Mouse (Mus musculus): ENCODE results near the gene Lrig1. TPM values are rescaled to one million over a fixed set of nuclear protein-coding genes. Genes with fewer than 3 reads are reported as not detected.

The Lrig1 gene
- polyA plus RNA-seq, 1 experiment from 2014 or later, result 4.5 TPM

DNA sequence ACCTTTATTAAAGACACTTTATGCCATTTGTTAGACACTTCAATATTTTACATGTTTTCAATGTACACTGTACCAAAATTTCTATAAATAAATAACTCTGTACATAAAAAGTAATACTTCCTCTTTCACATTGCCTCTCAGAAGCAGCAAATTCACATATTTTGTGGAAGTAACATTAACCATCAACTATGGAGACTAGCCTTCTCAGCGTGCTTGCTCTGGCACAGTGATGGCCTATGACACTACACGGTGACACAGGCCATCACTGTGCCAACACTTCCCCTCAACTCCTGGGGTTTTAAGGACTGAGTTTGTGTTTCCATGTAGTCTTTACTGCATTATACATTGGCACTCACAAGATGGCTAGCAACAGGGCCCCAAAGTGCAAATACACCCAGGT, 95.4 kb downstream of the Lrig1 start:
- no peak overlapping the region for H3K27ac ChIP-seq (ENCODE audit: low read length)
- H3K4me2 ChIP-seq (ENCODE audit: low read depth, low read length), result no peak overlapping the region
- ATAC-seq (ENCODE audit: low read depth), result no peak
- H3K4me3 ChIP-seq (ENCODE audit: low read depth, low read length), result no peak overlapping the region
- H3K36me3 ChIP-seq (ENCODE audit: control insufficient read depth, insufficient read depth), result no peaks in the 10 kb centered on the region; the same call in 1 of the 2 replicates
- no peaks in the 10 kb centered on the region for H3K4me1 ChIP-seq (ENCODE audit: control insufficient read depth, low read depth, low read length)
- no peaks in the 10 kb centered on the region for H3K27me3 ChIP-seq (ENCODE audit: control insufficient read depth, insufficient read depth, low read depth, low read length)
- no peak overlapping the region for H3K9ac ChIP-seq (ENCODE audit: low read depth, low read length)
- no peaks in the 10 kb centered on the region for H3K9me3 ChIP-seq (replicated peaks; ENCODE audit: control insufficient read depth, low read length)
- WGBS (ENCODE audit: insufficient replicate concordance), result 49% methylated on average over 2 of the region's 2 CpGs

DNA sequence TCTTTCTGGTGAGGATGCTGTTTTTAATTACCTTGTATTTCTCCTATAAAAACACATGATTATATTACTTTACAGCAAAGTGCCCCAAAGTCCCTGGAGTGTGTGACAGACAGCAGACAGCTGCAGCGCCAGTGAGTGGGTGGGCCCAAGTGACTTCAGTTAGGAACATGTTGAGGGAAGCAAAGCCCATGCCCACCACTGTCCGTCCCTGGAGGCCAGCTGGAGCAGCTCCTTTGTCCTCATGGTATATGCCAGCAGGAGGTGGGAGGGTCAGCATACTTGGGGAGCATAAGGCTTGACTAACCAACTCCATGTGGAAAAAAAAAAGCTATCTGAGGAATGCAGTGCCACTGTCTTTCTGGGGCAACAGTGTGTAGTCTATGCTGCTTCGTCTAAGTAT, 95.9 kb downstream of the Lrig1 start:
- H3K9ac ChIP-seq (ENCODE audit: low read depth, low read length), result no peak overlapping the region
- no peaks in the 10 kb centered on the region for H3K9me3 ChIP-seq (replicated peaks; ENCODE audit: control insufficient read depth, low read length)
- no peaks in the 10 kb centered on the region; the same call in 1 of the 2 replicates for H3K36me3 ChIP-seq (ENCODE audit: control insufficient read depth, insufficient read depth)
- no peak overlapping the region for H3K4me3 ChIP-seq (ENCODE audit: low read depth, low read length)
- WGBS (ENCODE audit: insufficient replicate concordance), result 66% methylated on average over 3 of the region's 3 CpGs
- H3K4me1 ChIP-seq (ENCODE audit: control insufficient read depth, low read depth, low read length), result no peaks in the 10 kb centered on the region
- no peaks in the 10 kb centered on the region for H3K27me3 ChIP-seq (ENCODE audit: control insufficient read depth, insufficient read depth, low read depth, low read length)
- no peak overlapping the region for H3K4me2 ChIP-seq (ENCODE audit: low read depth, low read length)
- ATAC-seq (ENCODE audit: low read depth), result no peak
- H3K27ac ChIP-seq (ENCODE audit: low read length), result no peak overlapping the region

DNA sequence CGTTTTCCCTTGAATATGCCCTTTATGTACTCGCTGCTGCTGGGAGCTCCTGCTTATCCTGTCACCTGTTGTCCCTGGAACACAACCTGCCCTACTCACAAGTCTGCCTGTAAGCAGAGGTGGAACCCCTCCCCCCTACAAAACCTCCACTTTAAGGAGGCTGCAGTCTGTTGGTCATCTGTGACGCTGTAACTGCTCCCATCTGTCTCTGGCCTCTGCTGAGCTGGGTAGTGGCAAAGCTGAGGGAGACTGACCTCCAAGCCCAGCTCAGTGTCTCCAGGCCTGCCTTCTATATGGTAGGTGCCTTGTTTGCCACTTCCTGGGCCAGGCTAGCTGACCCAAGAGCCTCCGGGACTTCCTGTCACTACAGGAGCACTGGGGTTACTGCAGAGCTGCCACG, 98.1 kb downstream of the Lrig1 start:
- no peak for ATAC-seq (ENCODE audit: low read depth)
- no peak overlapping the region for H3K4me3 ChIP-seq (ENCODE audit: low read depth, low read length)
- no peaks in the 10 kb centered on the region for H3K4me1 ChIP-seq (ENCODE audit: control insufficient read depth, low read depth, low read length)
- H3K9ac ChIP-seq (ENCODE audit: low read depth, low read length), result no peak overlapping the region
- H3K27me3 ChIP-seq (ENCODE audit: control insufficient read depth, insufficient read depth, low read depth, low read length), result no peaks in the 10 kb centered on the region
- H3K4me2 ChIP-seq (ENCODE audit: low read depth, low read length), result no peak overlapping the region
- 62% methylated on average over 5 of the region's 5 CpGs for WGBS (ENCODE audit: insufficient replicate concordance)
- no peaks in the 10 kb centered on the region for H3K9me3 ChIP-seq (replicated peaks; ENCODE audit: control insufficient read depth, low read length)
- no peak overlapping the region for H3K27ac ChIP-seq (ENCODE audit: low read length)
- no peaks in the 10 kb centered on the region; the same call in 1 of the 2 replicates for H3K36me3 ChIP-seq (ENCODE audit: control insufficient read depth, insufficient read depth)

DNA sequence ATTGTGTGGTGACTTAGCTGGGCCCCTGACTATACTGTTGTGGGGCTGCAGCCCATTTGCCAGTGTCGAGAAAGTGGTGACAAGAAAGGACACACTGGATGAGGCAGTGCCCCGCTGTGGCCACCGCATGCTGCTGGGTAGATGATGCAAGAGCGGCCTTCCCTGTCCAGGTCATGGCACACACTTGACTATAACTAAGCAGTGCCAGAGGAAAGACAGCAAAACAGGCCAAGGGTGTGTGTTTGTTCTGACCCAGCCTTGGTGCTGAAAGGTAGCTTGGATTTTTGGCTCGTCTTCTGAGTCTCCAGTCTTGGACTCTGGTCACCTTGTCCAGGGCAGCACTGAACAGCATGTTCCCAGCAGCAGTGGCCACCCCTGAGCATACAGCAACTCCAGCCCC, 98.9 kb downstream of the Lrig1 start:
- WGBS (ENCODE audit: insufficient replicate concordance), result 71% methylated on average over 5 of the region's 5 CpGs
- Histone ChIP-seq H3K27ac (ENCODE audit: low read length) (no peak overlapping the region), H3K4me2 (ENCODE audit: low read depth, low read length) (no peak overlapping the region), H3K9me3 (replicated peaks; ENCODE audit: control insufficient read depth, low read length) (no peaks in the 10 kb centered on the region), H3K4me1 (ENCODE audit: control insufficient read depth, low read depth, low read length) (no peaks in the 10 kb centered on the region), H3K4me3 (ENCODE audit: low read depth, low read length) (no peak overlapping the region), H3K9ac (ENCODE audit: low read depth, low read length) (no peak overlapping the region), H3K36me3 (ENCODE audit: control insufficient read depth, insufficient read depth) (no peaks in the 10 kb centered on the region; the same call in 1 of the 2 replicates), H3K27me3 (ENCODE audit: control insufficient read depth, insufficient read depth, low read depth, low read length) (no peaks in the 10 kb centered on the region)
- no peak for ATAC-seq (ENCODE audit: low read depth)

DNA sequence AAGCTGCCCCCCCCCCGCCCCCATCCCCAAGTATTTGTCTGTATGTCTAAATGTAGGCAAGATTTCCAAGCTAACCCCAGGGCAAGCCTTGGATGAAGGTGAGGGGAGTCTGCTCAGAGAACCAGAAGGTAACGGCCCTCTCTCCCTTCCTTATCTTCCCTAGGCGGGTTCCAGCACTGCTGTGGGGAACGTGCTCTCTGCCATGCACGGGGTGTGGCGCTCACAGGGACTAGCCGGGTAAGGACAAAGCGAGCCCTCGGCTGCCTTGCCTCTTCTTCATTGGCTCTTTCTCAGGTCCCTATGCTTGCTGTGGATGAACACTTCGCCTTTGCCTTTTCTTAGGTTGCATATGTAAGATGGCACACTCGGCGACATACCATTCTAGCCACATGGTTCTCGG, 100.9 kb downstream of the Lrig1 start:
- Histone ChIP-seq H3K27me3 (ENCODE audit: control insufficient read depth, insufficient read depth, low read depth, low read length) (no peaks in the 10 kb centered on the region), H3K4me3 (ENCODE audit: low read depth, low read length) (no peak overlapping the region), H3K27ac (ENCODE audit: low read length) (no peak overlapping the region), H3K4me2 (ENCODE audit: low read depth, low read length) (no peak overlapping the region), H3K4me1 (ENCODE audit: control insufficient read depth, low read depth, low read length) (no peaks in the 10 kb centered on the region), H3K9me3 (replicated peaks; ENCODE audit: control insufficient read depth, low read length) (no peaks in the 10 kb centered on the region), H3K9ac (ENCODE audit: low read depth, low read length) (no peak overlapping the region), H3K36me3 (ENCODE audit: control insufficient read depth, insufficient read depth) (no peaks in the 10 kb centered on the region; the same call in 1 of the 2 replicates)
- peak; percentile 79 for ATAC-seq (ENCODE audit: low read depth)
- 52% methylated on average over 13 of the region's 13 CpGs for WGBS (ENCODE audit: insufficient replicate concordance)

- no peaks in the 10 kb centered on the region for H3K9me3 ChIP-seq (replicated peaks; ENCODE audit: control insufficient read depth, low read length)
- no peaks in the 10 kb centered on the region for H3K4me1 ChIP-seq (ENCODE audit: control insufficient read depth, low read depth, low read length)
- no peaks in the 10 kb centered on the region for H3K27me3 ChIP-seq (ENCODE audit: control insufficient read depth, insufficient read depth, low read depth, low read length)
- H3K27ac ChIP-seq (ENCODE audit: low read length), result no peak overlapping the region
- no peak overlapping the region for H3K9ac ChIP-seq (ENCODE audit: low read depth, low read length)
- no peak overlapping the region for H3K4me3 ChIP-seq (ENCODE audit: low read depth, low read length)
- 82% methylated on average over 12 of the region's 12 CpGs for WGBS (ENCODE audit: insufficient replicate concordance)
- no peak for ATAC-seq (ENCODE audit: low read depth)
- H3K4me2 ChIP-seq (ENCODE audit: low read depth, low read length), result no peak overlapping the region
- no peaks in the 10 kb centered on the region; the same call in 1 of the 2 replicates for H3K36me3 ChIP-seq (ENCODE audit: control insufficient read depth, insufficient read depth)
Measured at GRCm38 (mm10) chr6:94598421-94598820, 101.5 kb downstream of the Lrig1 start.

GRCm38 (mm10) chr6:94596761-94597485, 103.0 kb downstream of the Lrig1 start:
- Histone ChIP-seq H3K4me2 (ENCODE audit: low read depth, low read length) (no peak overlapping the region), H3K4me1 (ENCODE audit: control insufficient read depth, low read depth, low read length) (no peaks in the 10 kb centered on the region), H3K9ac (ENCODE audit: low read depth, low read length) (no peak overlapping the region), H3K36me3 (ENCODE audit: control insufficient read depth, insufficient read depth) (no peaks in the 10 kb centered on the region), H3K9me3 (replicated peaks; ENCODE audit: control insufficient read depth, low read length) (no peaks in the 10 kb centered on the region), H3K4me3 (ENCODE audit: low read depth, low read length) (no peak overlapping the region), H3K27ac (ENCODE audit: low read length) (no peak overlapping the region), H3K27me3 (ENCODE audit: control insufficient read depth, insufficient read depth, low read depth, low read length) (no peaks in the 10 kb centered on the region)
- 61% methylated on average over 10 of the region's 10 CpGs for WGBS (ENCODE audit: insufficient replicate concordance)
- ATAC-seq (ENCODE audit: low read depth), result no peak

DNA sequence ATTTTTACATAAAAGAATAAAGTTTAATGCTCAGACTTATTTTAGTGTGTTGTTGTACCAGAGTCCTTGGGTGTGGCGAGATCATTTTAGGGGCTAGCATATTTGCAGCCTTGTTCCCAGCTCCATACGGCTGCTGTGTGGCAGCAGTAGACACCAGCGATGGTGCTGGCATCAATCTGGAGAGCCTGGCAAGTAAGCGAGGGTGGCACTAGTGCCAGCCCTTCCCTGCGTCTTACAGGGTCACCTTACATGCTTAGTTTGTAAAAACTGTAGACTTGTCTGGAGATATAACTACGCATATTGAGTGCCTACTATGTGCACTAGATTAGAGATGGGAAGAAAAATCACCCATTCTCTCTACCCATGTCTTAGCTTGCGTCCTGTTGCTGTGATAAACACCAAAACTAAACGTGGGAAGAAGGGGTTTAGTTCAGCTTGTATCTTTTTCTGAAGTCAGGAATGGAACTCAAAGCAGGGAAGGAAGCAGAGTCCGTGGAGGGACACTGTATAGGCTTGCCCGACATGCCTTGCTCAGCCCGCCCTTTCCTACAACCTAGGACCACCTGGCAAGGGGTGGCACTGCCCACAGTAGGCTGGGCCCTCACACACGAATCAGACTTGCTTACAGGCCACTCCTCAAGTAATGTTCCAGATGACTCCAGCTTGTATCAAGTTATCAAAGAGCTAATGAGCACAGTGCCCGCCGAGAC, 103.8 kb downstream of the Lrig1 start:
- 69% methylated on average over 14 of the region's 14 CpGs for WGBS (ENCODE audit: insufficient replicate concordance)
- Histone ChIP-seq H3K4me2 (ENCODE audit: low read depth, low read length) (no peak overlapping the region), H3K9ac (ENCODE audit: low read depth, low read length) (no peak overlapping the region), H3K27ac (ENCODE audit: low read length) (no peak overlapping the region), H3K9me3 (replicated peaks; ENCODE audit: control insufficient read depth, low read length) (no peaks in the 10 kb centered on the region), H3K4me1 (ENCODE audit: control insufficient read depth, low read depth, low read length) (no peaks in the 10 kb centered on the region), H3K36me3 (ENCODE audit: control insufficient read depth, insufficient read depth) (no peaks in the 10 kb centered on the region), H3K27me3 (ENCODE audit: control insufficient read depth, insufficient read depth, low read depth, low read length) (no peaks in the 10 kb centered on the region), H3K4me3 (ENCODE audit: low read depth, low read length) (no peak overlapping the region)
- ATAC-seq (ENCODE audit: low read depth), result no peak

- no peaks in the 10 kb centered on the region for H3K36me3 ChIP-seq (ENCODE audit: control insufficient read depth, insufficient read depth)
- H3K27me3 ChIP-seq (ENCODE audit: control insufficient read depth, insufficient read depth, low read depth, low read length), result no peaks in the 10 kb centered on the region
- no peak overlapping the region for H3K27ac ChIP-seq (ENCODE audit: low read length)
- H3K4me1 ChIP-seq (ENCODE audit: control insufficient read depth, low read depth, low read length), result no peaks in the 10 kb centered on the region
- no peak for ATAC-seq (ENCODE audit: low read depth)
- H3K4me3 ChIP-seq (ENCODE audit: low read depth, low read length), result no peak overlapping the region
- no peak overlapping the region for H3K9ac ChIP-seq (ENCODE audit: low read depth, low read length)
- WGBS (ENCODE audit: insufficient replicate concordance), result 73% methylated on average over 5 of the region's 5 CpGs
- H3K4me2 ChIP-seq (ENCODE audit: low read depth, low read length), result no peak overlapping the region
- H3K9me3 ChIP-seq (replicated peaks; ENCODE audit: control insufficient read depth, low read length), result no peaks in the 10 kb centered on the region
Measured at GRCm38 (mm10) chr6:94595206-94595605, 104.8 kb downstream of the Lrig1 start.

Data from liver, embryonic 16.5 days (tissue).